ENCODE assay signal across 8 mouse cellular contexts in genomic region chr9:41446431-41447203, GRCm38 (mm10).
DNase-seq lines count a peak whose midpoint lies in the region; ATAC-seq and TF ChIP-seq lines count a peak whose summit lies in the region.

No protein-coding gene starts in this region.

- H3K9ac ChIP-seq in hindbrain, embryonic 12.5 days = no peak overlapping the region

- intact Hi-C loops in left cerebral cortex, postnatal 4 days (cut with DNase I) = no loop called here

- no peak overlapping the region for H3K4me3 ChIP-seq in cortical plate, adult 2 months (ENCODE audit: insufficient read depth, low read length)
- H3K4me3 ChIP-seq in hindbrain, embryonic 12.5 days = no peak overlapping the region

- TF ChIP-seq POLR2A in cortical plate, adult 2 months (IDR thresholded peaks at IDR 0.05; ENCODE audit: extremely low read depth, insufficient read depth, low read length) = peak; percentile 64; the same call in 1 of the 2 replicates

- H3K4me2 ChIP-seq in hindbrain, embryonic 12.5 days (replicated peaks) = no peak overlapping the region

- ATAC-seq in hindbrain, embryonic 12.5 days (ENCODE audit: low FRiP score) = peak; percentile 76

- peaks cover 17% of the 10 kb centered on the region; the same call in 1 of the 2 replicates for H3K36me3 ChIP-seq in hindbrain, embryonic 12.5 days

- H3K27ac ChIP-seq in cortical plate, adult 2 months (ENCODE audit: insufficient read depth, low read length) = peak overlapping the region; percentile 84
- peak overlapping the region; percentile 92 for H3K27ac ChIP-seq in hindbrain, embryonic 12.5 days

- 59% methylated on average over 9 of the region's 9 CpGs for WGBS in hindbrain, embryonic 12.5 days

- H3K4me1 ChIP-seq in cortical plate, adult 2 months (ENCODE audit: control insufficient read depth, insufficient read depth, low read length) = peaks cover 12% of the 10 kb centered on the region; the same call in 1 of the 2 replicates
- peaks cover 36% of the 10 kb centered on the region for H3K4me1 ChIP-seq in hindbrain, embryonic 12.5 days

- no peaks in the 10 kb centered on the region for H3K27me3 ChIP-seq in hindbrain, embryonic 12.5 days

- no peak for TF ChIP-seq CTCF in cortical plate, adult 2 months (IDR thresholded peaks at IDR 0.05; ENCODE audit: extremely low read depth, insufficient read depth, low read length)

- DNase-seq in embryo, embryonic 9.5 days (ENCODE audit: extremely low spot score) = peak; percentile 4
- DNase-seq in embryo, embryonic 10.5 days (ENCODE audit: low spot score) = no peak
- peak; percentile 58 for DNase-seq in left cerebral cortex, postnatal 4 days
- peak; percentile 63 for DNase-seq in right cerebral cortex, postnatal 25 days
- no peak for DNase-seq in gastrocnemius, adult 18-20 months (ENCODE audit: low spot score)
- DNase-seq in kidney, postnatal 4 days = no peak

- H3K9me3 ChIP-seq in hindbrain, embryonic 12.5 days (replicated peaks) = no peaks in the 10 kb centered on the region

Comparison
In these comparisons a context has a peak if more than half of its experiments do, and no peak if none do; other contexts are left out.
1. DNase-seq: peak in embryo, embryonic 9.5 days (single experiment), left cerebral cortex, postnatal 4 days (single experiment) and right cerebral cortex, postnatal 25 days (single experiment); none in embryo, embryonic 10.5 days (single experiment), gastrocnemius, adult 18-20 months (single experiment) and kidney, postnatal 4 days (0 of 2).